Mouse (Mus musculus): ENCODE results near the gene Gm6657. TPM values are rescaled to one million over a fixed set of nuclear protein-coding genes. Genes with fewer than 3 reads are reported as not detected.

Gene Gm6657
- polyA plus RNA-seq, 1 experiment from 2014 or later, result not detected

DNA sequence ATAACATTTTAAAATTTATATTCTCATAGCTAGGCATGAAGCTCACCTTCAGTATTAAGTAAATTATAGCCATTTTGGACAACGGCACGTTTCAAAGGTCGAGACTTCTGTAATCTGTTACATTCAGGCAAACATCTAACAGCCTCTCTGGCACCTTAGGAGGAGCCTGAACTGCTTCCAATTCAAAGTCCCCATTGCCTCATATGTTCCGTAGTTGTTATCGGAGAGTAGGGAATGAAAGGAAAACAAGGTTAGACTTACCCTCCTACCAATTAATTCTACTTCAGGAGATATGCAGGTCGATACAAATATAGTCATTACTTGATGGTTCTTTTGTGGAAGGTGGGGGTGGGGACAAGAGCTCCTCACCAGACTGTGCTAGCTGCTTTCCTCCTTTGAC, 21.4 kb downstream of the Gm6657 start:
- no peak overlapping the region for H3K27ac ChIP-seq (ENCODE audit: poor library complexity, severe bottlenecking)
- H3K4me3 ChIP-seq, result no peak overlapping the region
- WGBS, result 63% methylated on average over 6 of the region's 6 CpGs
- H3K9ac ChIP-seq, result no peak overlapping the region
- ATAC-seq (ENCODE audit: insufficient number of reproducible peaks, low FRiP score), result no peak
- H3K9me3 ChIP-seq (replicated peaks), result no peaks in the 10 kb centered on the region
- no peaks in the 10 kb centered on the region for H3K36me3 ChIP-seq
- no peaks in the 10 kb centered on the region for H3K4me1 ChIP-seq (replicated peaks)
- H3K4me2 ChIP-seq, result no peak overlapping the region
- H3K27me3 ChIP-seq (replicated peaks), result no peaks in the 10 kb centered on the region

DNA sequence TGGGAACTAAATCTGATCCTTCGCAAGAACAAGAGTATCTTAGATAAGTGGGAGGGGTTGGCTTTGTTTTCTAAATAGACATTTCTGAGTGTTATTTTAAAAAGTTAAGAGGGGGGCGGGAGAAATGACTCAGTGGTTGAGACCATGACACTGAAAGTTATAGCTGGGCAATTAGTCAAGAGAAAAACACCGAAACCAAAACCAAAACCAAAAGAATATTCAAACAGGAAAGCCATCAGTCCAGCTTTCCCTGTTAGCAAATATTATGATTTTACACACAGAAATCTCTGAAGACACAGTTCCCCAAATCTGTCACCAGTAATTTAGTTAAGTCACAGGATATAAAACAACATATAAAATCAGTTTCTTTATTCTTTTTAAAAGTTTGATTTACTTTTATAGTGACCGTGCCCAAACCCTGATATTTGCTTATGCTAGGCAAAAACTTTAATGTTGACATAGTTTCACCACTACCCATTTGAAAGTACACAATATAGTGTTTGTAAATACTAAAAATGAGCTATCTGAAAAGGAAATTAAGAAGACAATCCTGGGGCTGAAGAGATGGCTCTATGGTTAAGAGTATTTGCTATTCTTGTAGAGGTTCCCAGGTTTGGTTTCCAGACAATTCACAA, 25.3 kb downstream of the Gm6657 start:
- no peaks in the 10 kb centered on the region for H3K4me1 ChIP-seq (replicated peaks)
- WGBS, result 86% methylated on average over 4 of the region's 4 CpGs
- no peak overlapping the region for H3K9ac ChIP-seq
- no peak for ATAC-seq (ENCODE audit: insufficient number of reproducible peaks, low FRiP score)
- H3K9me3 ChIP-seq (replicated peaks), result no peaks in the 10 kb centered on the region
- H3K36me3 ChIP-seq, result no peaks in the 10 kb centered on the region
- no peak overlapping the region for H3K4me3 ChIP-seq
- no peak overlapping the region for H3K27ac ChIP-seq (ENCODE audit: poor library complexity, severe bottlenecking)
- no peak overlapping the region for H3K4me2 ChIP-seq
- H3K27me3 ChIP-seq (replicated peaks), result no peaks in the 10 kb centered on the region

DNA sequence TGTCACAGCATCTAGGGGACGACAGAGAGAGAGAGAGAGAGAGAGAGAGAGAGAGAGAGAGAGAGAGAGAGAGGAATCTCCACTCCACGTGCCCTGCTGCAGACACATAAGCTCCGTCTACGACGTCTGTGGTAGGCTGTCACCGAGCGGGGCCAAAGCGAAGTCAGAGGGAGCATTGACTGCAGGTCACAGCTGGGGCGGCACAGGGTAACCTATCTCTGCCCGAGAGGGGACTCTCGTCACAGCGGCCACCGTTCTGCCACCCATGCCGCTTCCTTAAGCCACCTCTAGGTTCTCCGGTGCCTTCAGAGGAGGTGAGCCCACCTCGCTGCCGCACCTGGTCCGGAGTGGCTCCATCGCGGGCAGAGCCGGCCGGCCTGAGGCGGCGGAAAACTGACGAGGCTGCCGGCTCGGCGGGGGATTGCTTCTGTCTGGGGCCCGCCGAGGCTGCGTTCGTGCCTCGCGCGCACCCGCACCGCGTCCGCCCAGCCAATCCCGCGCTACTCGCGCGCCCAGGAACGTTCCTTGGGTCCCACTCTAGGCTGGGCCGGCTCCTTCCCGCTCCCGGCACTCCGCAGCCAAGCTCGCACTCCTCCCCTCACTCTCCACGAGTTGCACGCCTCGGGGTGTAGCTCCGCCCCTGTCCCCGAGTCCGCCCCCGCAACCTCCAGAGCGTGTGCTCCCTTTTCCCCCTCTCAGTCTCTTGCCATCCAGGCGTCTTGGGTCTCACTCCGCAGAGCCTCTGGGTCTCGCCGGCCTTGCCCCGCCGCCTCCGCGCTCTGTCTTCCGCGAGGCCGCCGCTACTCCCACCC, 31.9 kb downstream of the Gm6657 start, which contains the start of gene Gphn:
TSS of gene Gphn (plus strand) at position 673 of the 812 bp plus-strand sequence.
- H3K27me3 ChIP-seq (replicated peaks), result no peaks in the 10 kb centered on the region
- H3K9me3 ChIP-seq (replicated peaks), result no peaks in the 10 kb centered on the region
- H3K4me1 ChIP-seq (replicated peaks), result no peaks in the 10 kb centered on the region; the same call in 1 of the 2 replicates
- ATAC-seq (ENCODE audit: insufficient number of reproducible peaks, low FRiP score), result peak; percentile 94
- peak within 1 kb of the TSS; percentile 76 for H3K4me2 ChIP-seq
- H3K36me3 ChIP-seq, result no peaks in the 10 kb centered on the region
- H3K9ac ChIP-seq, result peak within 1 kb of the TSS; percentile 92
- under 1% methylated on average over 70 of the region's 70 CpGs for WGBS
- H3K4me3 ChIP-seq, result peak within 1 kb of the TSS; percentile 98
- peak within 1 kb of the TSS; percentile 98 for H3K27ac ChIP-seq (ENCODE audit: poor library complexity, severe bottlenecking)

DNA sequence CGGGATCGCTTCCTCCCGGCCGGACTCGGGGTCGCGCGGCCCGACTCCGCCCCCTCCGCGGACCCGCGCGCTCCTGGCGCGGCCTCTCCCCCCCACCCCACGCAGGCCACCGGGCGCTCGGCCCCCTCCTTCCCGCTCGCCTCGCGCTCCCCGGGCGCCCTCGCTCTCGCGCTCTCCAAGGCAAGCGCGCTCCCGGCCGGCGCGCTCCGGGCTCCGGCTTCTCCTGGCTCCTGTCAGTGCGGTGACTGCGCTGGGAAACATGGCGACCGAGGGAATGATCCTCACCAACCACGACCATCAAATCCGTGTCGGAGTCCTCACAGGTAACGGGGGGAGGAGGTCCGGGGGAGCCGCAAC, 32.5 kb downstream of the Gm6657 start:
- WGBS, result under 1% methylated on average over 47 of the region's 48 CpGs
- no peaks in the 10 kb centered on the region; the same call in 1 of the 2 replicates for H3K4me1 ChIP-seq (replicated peaks)
- H3K4me2 ChIP-seq, result peak overlapping the region; percentile 76
- peak; percentile 90 for ATAC-seq (ENCODE audit: insufficient number of reproducible peaks, low FRiP score)
- peak overlapping the region; percentile 92 for H3K9ac ChIP-seq
- no peaks in the 10 kb centered on the region for H3K27me3 ChIP-seq (replicated peaks)
- peak overlapping the region; percentile 98 for H3K27ac ChIP-seq (ENCODE audit: poor library complexity, severe bottlenecking)
- H3K9me3 ChIP-seq (replicated peaks), result no peaks in the 10 kb centered on the region
- H3K36me3 ChIP-seq, result no peaks in the 10 kb centered on the region
- peak overlapping the region; percentile 98 for H3K4me3 ChIP-seq

DNA sequence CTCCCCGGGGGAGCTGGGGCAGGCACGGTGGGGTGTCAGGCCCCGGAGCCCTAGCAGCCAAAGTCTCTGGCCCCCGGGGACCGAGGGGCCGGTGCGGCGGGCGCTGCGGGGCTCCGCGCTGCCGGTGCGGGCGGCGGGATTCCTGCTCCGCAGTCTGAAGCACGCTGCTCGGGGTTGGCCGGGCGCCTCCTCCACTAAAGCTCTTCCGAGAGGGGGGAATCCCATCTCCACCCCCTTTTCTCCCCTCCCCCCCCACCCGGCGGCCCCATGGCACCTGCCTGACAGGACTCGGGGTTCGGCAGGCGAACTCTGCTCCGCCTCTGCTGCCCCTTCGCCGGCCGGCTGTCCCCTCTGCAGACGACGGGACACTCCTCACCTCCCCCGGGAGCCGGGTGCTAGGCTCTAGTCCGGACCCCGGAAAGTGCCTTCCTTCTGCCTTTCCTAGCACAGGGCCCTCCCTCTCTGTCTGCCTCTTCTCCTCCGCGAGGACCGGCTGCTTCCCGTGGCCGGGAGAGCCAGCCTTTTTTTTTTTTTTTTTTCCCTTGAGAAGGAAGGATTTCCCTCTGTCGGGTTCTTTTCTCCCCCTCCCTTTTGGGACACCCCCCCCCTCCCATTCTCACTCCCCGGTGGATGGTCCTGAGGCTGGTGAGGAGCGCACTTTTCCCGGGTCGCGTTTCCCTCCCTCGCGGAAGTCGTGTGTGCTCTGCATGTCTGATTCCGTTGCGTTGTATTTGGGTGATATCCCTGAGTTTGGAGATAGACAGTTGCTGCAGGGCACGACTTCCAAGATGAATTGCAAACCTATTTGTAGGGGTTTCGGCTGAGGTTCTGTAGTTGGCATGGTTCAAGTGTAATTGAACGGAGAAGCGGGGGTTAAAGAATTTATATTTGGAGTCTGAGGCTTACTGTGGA, 33.2 kb downstream of the Gm6657 start:
- H3K4me1 ChIP-seq (replicated peaks), result no peaks in the 10 kb centered on the region; the same call in 1 of the 2 replicates
- ATAC-seq (ENCODE audit: insufficient number of reproducible peaks, low FRiP score), result peak; percentile 12
- no peaks in the 10 kb centered on the region for H3K36me3 ChIP-seq
- no peaks in the 10 kb centered on the region for H3K27me3 ChIP-seq (replicated peaks)
- peak overlapping the region; percentile 98 for H3K4me3 ChIP-seq
- H3K27ac ChIP-seq (ENCODE audit: poor library complexity, severe bottlenecking), result peak overlapping the region; percentile 98
- peak overlapping the region; percentile 92 for H3K9ac ChIP-seq
- no peaks in the 10 kb centered on the region for H3K9me3 ChIP-seq (replicated peaks)
- WGBS, result under 1% methylated on average over 57 of the region's 57 CpGs
- peak overlapping the region; percentile 76 for H3K4me2 ChIP-seq

DNA sequence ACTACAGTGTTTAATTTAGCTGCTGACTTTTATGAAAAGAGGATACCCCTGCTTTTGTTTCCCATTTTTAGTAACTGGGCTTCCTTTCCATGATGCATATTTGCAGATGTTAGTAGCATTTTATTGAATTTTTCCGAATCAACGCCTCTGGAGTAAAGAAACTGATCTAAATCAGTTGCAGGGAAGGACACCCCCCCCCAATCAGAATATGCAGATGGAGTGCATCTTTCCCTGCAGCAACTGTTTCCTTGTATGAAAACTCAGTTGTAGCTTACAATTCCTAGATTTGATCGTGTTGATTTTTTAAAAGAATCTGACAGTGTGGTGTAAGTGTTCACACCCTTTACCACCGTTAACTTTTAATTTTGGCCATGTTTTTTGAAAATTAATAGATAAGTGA, 34.1 kb downstream of the Gm6657 start:
- no peak for ATAC-seq (ENCODE audit: insufficient number of reproducible peaks, low FRiP score)
- H3K4me3 ChIP-seq, result no peak overlapping the region
- no peaks in the 10 kb centered on the region for H3K27me3 ChIP-seq (replicated peaks)
- no peak overlapping the region for H3K9ac ChIP-seq
- H3K4me2 ChIP-seq, result peak overlapping the region; percentile 34; the same call in 1 of the 2 replicates
- 51% methylated on average over 4 of the region's 4 CpGs for WGBS
- no peak overlapping the region for H3K27ac ChIP-seq (ENCODE audit: poor library complexity, severe bottlenecking)
- no peaks in the 10 kb centered on the region; the same call in 1 of the 2 replicates for H3K4me1 ChIP-seq (replicated peaks)
- no peaks in the 10 kb centered on the region for H3K36me3 ChIP-seq
- H3K9me3 ChIP-seq (replicated peaks), result no peaks in the 10 kb centered on the region

DNA sequence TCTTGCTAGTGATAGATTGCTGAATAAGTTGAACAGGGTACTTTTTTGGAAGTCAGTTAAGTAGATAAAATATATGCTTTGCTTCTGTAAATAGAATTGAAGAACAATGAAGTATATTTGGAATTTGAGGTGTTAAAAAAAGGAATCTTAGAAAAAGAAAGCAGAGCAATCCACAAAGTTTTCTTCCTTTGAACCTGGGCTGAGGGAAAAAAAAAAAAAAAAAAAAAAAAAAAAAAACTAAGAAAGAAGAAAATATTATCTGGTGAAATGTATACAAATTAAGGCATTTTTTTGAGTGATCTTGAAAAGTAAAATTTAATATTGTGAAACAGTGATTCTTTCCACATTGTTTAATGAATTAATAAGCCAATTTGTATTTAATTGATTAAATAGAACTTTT, 38.5 kb downstream of the Gm6657 start:
- ATAC-seq (ENCODE audit: insufficient number of reproducible peaks, low FRiP score), result no peak
- Histone ChIP-seq H3K27me3 (replicated peaks) (no peaks in the 10 kb centered on the region), H3K27ac (ENCODE audit: poor library complexity, severe bottlenecking) (no peak overlapping the region), H3K4me3 (no peak overlapping the region), H3K9ac (no peak overlapping the region), H3K9me3 (replicated peaks) (no peaks in the 10 kb centered on the region), H3K36me3 (no peaks in the 10 kb centered on the region), H3K4me2 (no peak overlapping the region), H3K4me1 (replicated peaks) (no peaks in the 10 kb centered on the region; the same call in 1 of the 2 replicates)

DNA sequence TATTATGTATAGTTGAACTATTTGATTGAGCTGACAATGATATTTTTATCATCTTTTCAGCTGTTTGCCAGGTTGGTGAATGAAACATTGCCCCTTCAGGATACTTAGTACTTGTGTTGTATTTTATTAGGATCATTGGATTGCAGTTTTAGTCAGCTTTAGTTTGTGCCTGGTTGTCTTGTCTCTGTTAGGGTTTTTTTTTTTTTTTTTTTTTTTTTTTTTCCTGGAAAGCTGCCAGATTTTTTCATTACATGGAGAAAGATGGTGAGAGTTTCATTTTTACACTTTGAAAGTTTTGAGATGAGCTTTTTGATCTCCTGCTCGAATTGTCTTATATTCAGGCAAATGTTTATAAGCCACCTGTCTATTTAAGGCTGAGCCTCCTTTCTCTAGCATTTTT, 54.3 kb downstream of the Gm6657 start:
- no peak overlapping the region for H3K27ac ChIP-seq (ENCODE audit: poor library complexity, severe bottlenecking)
- no peak overlapping the region for H3K9ac ChIP-seq
- no peaks in the 10 kb centered on the region for H3K9me3 ChIP-seq (replicated peaks)
- no peaks in the 10 kb centered on the region for H3K4me1 ChIP-seq (replicated peaks)
- WGBS, result 69% methylated on average over 1 of the region's 1 CpGs
- H3K4me3 ChIP-seq, result no peak overlapping the region
- H3K27me3 ChIP-seq (replicated peaks), result no peaks in the 10 kb centered on the region
- no peak overlapping the region for H3K4me2 ChIP-seq
- ATAC-seq (ENCODE audit: insufficient number of reproducible peaks, low FRiP score), result no peak
- no peaks in the 10 kb centered on the region for H3K36me3 ChIP-seq

DNA sequence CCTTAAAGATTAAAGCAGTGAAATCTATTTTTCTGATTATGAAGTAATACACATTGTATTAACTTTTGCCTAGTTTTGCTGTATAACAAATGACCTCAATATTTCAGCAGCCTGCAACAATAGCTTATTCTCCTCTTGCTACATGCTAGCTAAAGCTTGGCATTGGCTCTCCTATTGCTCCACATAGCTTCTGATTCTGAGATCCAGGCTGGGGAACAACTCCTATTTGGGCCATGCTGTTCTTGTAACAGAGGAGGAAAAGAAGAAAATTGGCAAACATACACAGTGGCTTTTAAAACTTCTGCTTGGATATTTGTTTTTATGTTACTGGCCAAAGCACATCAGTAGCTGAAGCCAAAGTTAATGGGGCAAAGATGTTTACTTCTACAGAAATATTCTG, 55.1 kb downstream of the Gm6657 start:
- no peak for ATAC-seq (ENCODE audit: insufficient number of reproducible peaks, low FRiP score)
- Histone ChIP-seq H3K4me3 (no peak overlapping the region), H3K9ac (no peak overlapping the region), H3K9me3 (replicated peaks) (no peaks in the 10 kb centered on the region), H3K36me3 (no peaks in the 10 kb centered on the region), H3K27me3 (replicated peaks) (no peaks in the 10 kb centered on the region), H3K27ac (ENCODE audit: poor library complexity, severe bottlenecking) (no peak overlapping the region), H3K4me1 (replicated peaks) (no peaks in the 10 kb centered on the region), H3K4me2 (no peak overlapping the region)
